Mouse (Mus musculus) myocyte (in vitro differentiated cells): ENCODE data around the gene Rbfox2. TPM values are rescaled to one million over a fixed set of nuclear protein-coding genes. Genes with fewer than 3 reads are reported as not detected.

ENCODE experiments used
- H3K27me3 ChIP-seq: one replicate; pipeline ENCODE4 v1.6.1; 2011; ENCODE audit not compliant: control insufficient read depth, insufficient read depth, insufficient read length
- H3K36me3 ChIP-seq: one replicate; pipeline ENCODE4 v1.6.1; 2011; ENCODE audit not compliant: control insufficient read depth, insufficient read depth
- H3K4me2 ChIP-seq: one replicate; pipeline ENCODE4 v1.6.1; 2011; ENCODE audit warnings: low read depth, control low read depth
- H3K4me3 ChIP-seq: one replicate; pipeline ENCODE4 v1.5.1; 2011; ENCODE audit warnings: mild to moderate bottlenecking, control low read depth, moderate library complexity
- H3K79me2 ChIP-seq: one replicate; pipeline ENCODE4 v1.6.1; 2011; ENCODE audit not compliant: control insufficient read depth, insufficient read depth
- H3ac ChIP-seq: one replicate; pipeline ENCODE4 v1.6.1; 2011; ENCODE audit not compliant: control insufficient read depth, insufficient read length
- CEBPB ChIP-seq: IDR thresholded peaks from 2 replicates; pipeline ENCODE4 v1.6.1; 2011; ENCODE audit warnings: mild to moderate bottlenecking, moderate library complexity; ENCODE audit not compliant: poor library complexity, insufficient read depth, severe bottlenecking
- E2F4 ChIP-seq: IDR thresholded peaks from one replicate; pipeline ENCODE4 v1.6.1; 2011; ENCODE audit warnings: mild to moderate bottlenecking, control low read depth, moderate library complexity; ENCODE audit not compliant: insufficient read depth
- MAX ChIP-seq: IDR thresholded peaks from one replicate; pipeline ENCODE4 v1.6.1; 2011; ENCODE audit warnings: low read depth, mild to moderate bottlenecking, control low read depth
- MYOD1 ChIP-seq, 3 experiments: IDR thresholded peaks; one replicate each; pipeline ENCODE4 v1.6.1; 2011; ENCODE audit warnings: control low read depth in 2 of 3, low read depth in 2 of 3, mild to moderate bottlenecking in 2 of 3, moderate library complexity in 1 of 3; ENCODE audit not compliant: insufficient read length in 2 of 3, control insufficient read depth in 1 of 3
- MYOG ChIP-seq, 3 experiments: IDR thresholded peaks; one replicate each; pipeline ENCODE4 v1.6.1; 2011; ENCODE audit warnings: control low read depth in 2 of 3, low read depth in 2 of 3, mild to moderate bottlenecking in 2 of 3; ENCODE audit not compliant: insufficient read length in 2 of 3, control insufficient read depth in 1 of 3, insufficient read depth in 1 of 3
- POLR2A ChIP-seq: IDR thresholded peaks from one replicate; pipeline ENCODE4 v1.6.1; 2011; ENCODE audit warnings: low read depth, mild to moderate bottlenecking, control low read depth, moderate library complexity; ENCODE audit not compliant: insufficient read length
- POLR2AphosphoS2 ChIP-seq: IDR thresholded peaks from one replicate; pipeline ENCODE4 v1.6.1; 2011; ENCODE audit warnings: low read depth, control low read depth; ENCODE audit not compliant: insufficient read length
- REST ChIP-seq: IDR thresholded peaks from one replicate; pipeline ENCODE4 v1.6.1; 2011; ENCODE audit warnings: mild to moderate bottlenecking, control low read depth, moderate library complexity; ENCODE audit not compliant: insufficient read depth, insufficient read length
- SRF ChIP-seq: IDR thresholded peaks from one replicate; pipeline ENCODE4 v1.6.1; 2011; ENCODE audit warnings: low read depth; ENCODE audit not compliant: control insufficient read depth, insufficient read length
- TCF12 ChIP-seq: IDR thresholded peaks from one replicate; pipeline ENCODE4 v1.6.1; 2011; ENCODE audit warnings: mild to moderate bottlenecking, control low read depth; ENCODE audit not compliant: poor library complexity, insufficient read depth, severe bottlenecking
- TCF3 ChIP-seq: IDR thresholded peaks from one replicate; pipeline ENCODE4 v1.6.1; 2011; ENCODE audit warnings: low read depth, control low read depth; ENCODE audit not compliant: insufficient read length
- USF1 ChIP-seq: IDR thresholded peaks from one replicate; pipeline ENCODE4 v1.6.1; 2011; ENCODE audit warnings: low read depth, mild to moderate bottlenecking, control low read depth, moderate library complexity
- polyA plus RNA-seq: library from polyadenylated mRNA; unstranded; fragments of >200 nt; fragmentation: generic; extraction: Trizol; gene quantifications from one replicate; pipeline ENCODE4 v1.2.1, GENCODE M21; 2012; ENCODE audit warnings: missing spikeins

Rbfox2 gene
- polyA plus RNA-seq, 1 experiment, result 136 TPM

DNA sequence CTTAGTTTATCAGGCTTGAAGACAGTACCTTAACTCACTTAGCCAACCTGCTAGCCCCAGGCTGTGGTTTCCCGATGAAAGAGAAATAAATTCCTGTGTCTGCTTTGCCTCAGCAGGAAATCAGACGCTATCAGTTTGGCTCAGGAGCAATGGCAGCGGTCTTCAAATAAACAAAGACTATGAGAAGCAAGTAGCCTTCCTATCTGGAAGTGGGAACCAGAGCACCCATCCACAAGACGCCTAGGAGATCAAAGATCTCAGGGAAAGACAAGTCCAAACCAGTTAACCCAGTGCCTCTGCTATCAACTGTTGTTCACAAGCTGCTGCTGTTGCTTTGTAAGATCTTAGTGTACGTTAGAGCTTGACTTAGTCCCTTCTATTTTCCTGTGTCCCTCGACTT, 6.9 kb upstream of the Rbfox2 start:
- Histone ChIP-seq H3K79me2 (no peaks in the 10 kb centered on the region), H3K4me2 (no peak overlapping the region), H3K4me3 (no peak overlapping the region), H3K36me3 (no peaks in the 10 kb centered on the region), H3K27me3 (no peaks in the 10 kb centered on the region), H3ac (no peak overlapping the region)
- TF ChIP-seq SRF, result no peak
- TF ChIP-seq POLR2A, result no peak
- no peak for TF ChIP-seq TCF3
- TF ChIP-seq MYOD1 (IDR thresholded peaks at IDR 0.05; ENCODE audit: control insufficient read depth in 1 of 3, insufficient read length in 2 of 3, low read depth in 2 of 3), result no peak
- no peak for TF ChIP-seq POLR2AphosphoS2
- TF ChIP-seq MYOG (IDR thresholded peaks at IDR 0.05; ENCODE audit: control insufficient read depth in 1 of 3, insufficient read depth in 1 of 3, insufficient read length in 2 of 3, low read depth in 2 of 3), result no peak
- TF ChIP-seq CEBPB, result no peak
- no peak for TF ChIP-seq USF1
- TF ChIP-seq MAX, result no peak
- no peak for TF ChIP-seq E2F4
- no peak for TF ChIP-seq TCF12
- TF ChIP-seq REST, result no peak

DNA sequence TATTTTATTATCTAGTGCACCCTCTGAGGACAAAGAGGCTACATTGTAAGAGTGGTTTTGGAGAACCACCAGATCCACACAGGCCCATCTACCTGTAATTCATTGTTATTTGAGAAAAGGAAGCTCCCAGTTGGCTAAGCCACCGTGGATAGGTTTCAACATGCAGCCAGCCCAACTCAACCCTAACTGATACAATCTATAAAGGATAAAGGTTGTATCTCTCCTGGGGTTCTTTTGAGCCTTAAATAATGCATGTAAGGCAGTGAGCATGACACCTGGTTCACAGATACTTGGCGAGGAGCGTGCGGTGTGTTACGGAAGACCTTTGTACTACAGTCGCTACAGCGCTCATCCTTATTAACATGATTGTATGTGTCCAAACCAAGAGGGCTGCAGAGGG, 6.0 kb upstream of the Rbfox2 start:
- Histone ChIP-seq H3K36me3 (no peaks in the 10 kb centered on the region), H3K4me2 (no peak overlapping the region), H3K79me2 (no peaks in the 10 kb centered on the region), H3ac (no peak overlapping the region), H3K27me3 (no peaks in the 10 kb centered on the region), H3K4me3 (no peak overlapping the region)
- no peak for TF ChIP-seq CEBPB

DNA sequence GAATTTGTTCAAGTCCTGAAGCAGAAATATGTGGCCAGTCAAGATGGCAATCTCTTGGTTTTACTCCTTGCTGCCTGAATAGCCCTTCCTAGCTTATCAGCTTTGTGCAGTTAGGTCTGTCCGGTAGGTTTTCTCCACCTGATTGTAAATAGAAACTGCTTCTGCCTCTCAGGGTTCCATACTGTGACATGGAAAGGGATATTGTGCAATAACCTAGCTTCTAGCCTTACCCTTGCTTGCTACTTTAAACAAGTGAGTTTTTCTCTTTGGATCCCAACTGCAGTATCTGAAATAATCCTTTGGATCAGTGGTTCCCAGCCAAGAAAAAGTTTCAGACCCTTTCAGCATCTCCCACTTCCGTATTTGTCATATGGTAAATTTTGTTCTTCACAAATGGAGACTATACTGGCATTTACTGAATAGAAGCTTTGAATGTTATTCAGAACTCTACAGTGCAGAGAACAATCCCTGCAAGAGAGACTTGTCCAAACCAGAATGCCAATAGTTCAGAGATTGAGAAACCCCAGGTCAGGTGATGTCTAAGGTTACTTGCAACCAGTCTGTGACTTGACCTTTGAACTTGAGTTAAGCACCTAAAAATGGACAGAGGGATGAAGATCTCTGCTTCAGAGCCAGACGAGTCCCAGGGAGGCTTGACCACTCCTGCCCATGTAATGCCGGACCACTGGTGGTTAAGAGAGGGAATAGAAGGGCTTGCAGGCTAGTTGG, 1.1 kb upstream of the Rbfox2 start:
- no peak for TF ChIP-seq REST
- no peak for TF ChIP-seq MYOG (IDR thresholded peaks at IDR 0.05; ENCODE audit: control insufficient read depth in 1 of 3, insufficient read depth in 1 of 3, insufficient read length in 2 of 3, low read depth in 2 of 3)
- 0 out of 2 replicates have a peak, but pooled peaks have one; percentile 56 for TF ChIP-seq CEBPB
- no peak for TF ChIP-seq SRF
- TF ChIP-seq POLR2A, result no peak
- TF ChIP-seq E2F4, result no peak
- no peak for TF ChIP-seq MYOD1 (IDR thresholded peaks at IDR 0.05; ENCODE audit: control insufficient read depth in 1 of 3, insufficient read length in 2 of 3, low read depth in 2 of 3)
- Histone ChIP-seq H3K27me3 (no peaks in the 10 kb centered on the region), H3K4me3 (peak overlapping the region; percentile 64), H3K4me2 (no peak overlapping the region), H3ac (no peak overlapping the region), H3K79me2 (peaks cover 30% of the 10 kb centered on the region), H3K36me3 (peaks cover 3% of the 10 kb centered on the region)

DNA sequence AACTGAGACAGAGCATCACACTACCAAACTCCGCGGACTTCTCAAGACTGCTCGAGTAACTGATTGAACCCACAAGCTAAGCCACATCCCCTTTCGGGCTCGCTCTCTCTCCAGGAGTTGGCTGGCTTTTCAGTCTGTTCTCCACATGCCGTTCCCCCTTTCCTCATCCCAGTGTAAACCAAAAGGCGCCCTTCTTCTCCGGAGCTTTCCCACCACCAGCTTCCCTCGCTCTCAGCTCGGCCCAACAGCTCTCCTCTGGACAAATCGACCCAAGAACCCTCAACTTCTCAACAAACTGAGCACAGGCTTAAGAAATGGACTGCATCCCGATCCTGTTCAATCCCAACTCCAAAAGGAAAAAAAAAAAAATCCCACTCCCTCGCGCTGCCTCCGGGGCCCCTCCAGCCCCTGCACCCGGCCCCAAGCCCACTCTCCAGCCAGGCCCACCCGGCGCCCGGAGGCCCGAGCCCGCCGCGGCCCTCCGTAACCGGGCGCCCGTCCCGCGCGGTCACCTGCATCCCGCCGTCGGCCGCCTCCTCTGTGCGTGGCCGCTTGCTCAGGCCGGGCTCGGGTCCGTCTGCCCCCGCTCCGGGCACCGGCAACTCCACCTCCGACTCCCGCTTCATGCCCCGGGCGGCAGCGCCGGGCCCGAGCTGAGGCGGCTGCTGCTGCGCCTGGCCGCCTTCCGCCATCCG, 805 bp downstream of the Rbfox2 start:
- Histone ChIP-seq H3K79me2 (peaks cover 50% of the 10 kb centered on the region), H3ac (peak overlapping the region; percentile 76), H3K4me3 (peak overlapping the region; percentile 64), H3K36me3 (peaks cover 4% of the 10 kb centered on the region), H3K27me3 (no peaks in the 10 kb centered on the region), H3K4me2 (peak overlapping the region; percentile 87)
- no peak for TF ChIP-seq TCF12
- no peak for TF ChIP-seq TCF3
- no peak for TF ChIP-seq E2F4
- no peak for TF ChIP-seq MYOG (IDR thresholded peaks at IDR 0.05; ENCODE audit: control insufficient read depth in 1 of 3, insufficient read depth in 1 of 3, insufficient read length in 2 of 3, low read depth in 2 of 3)
- no peak for TF ChIP-seq SRF
- no peak for TF ChIP-seq USF1
- no peak for TF ChIP-seq POLR2AphosphoS2
- no peak for TF ChIP-seq MYOD1 (IDR thresholded peaks at IDR 0.05; ENCODE audit: control insufficient read depth in 1 of 3, insufficient read length in 2 of 3, low read depth in 2 of 3)
- no peak for TF ChIP-seq POLR2A
- TF ChIP-seq CEBPB, result no peak
- no peak for TF ChIP-seq MAX
- no peak for TF ChIP-seq REST
